Mouse (Mus musculus) cortical plate, adult 2 months (tissue): ENCODE results near the gene Gpr161. TPM values are rescaled to one million over a fixed set of nuclear protein-coding genes. Genes with fewer than 3 reads are reported as not detected.
A peak's percentile ranks its signal among the peaks of the same experiment; 100 is the strongest.

Source experiments
- H3K27ac ChIP-seq: fragments of 200-500 bp; 2 replicates; pipeline ENCODE4 v1.5.1; 2012; ENCODE audit warnings: low read length, control low read depth, inconsistent platforms; ENCODE audit not compliant: insufficient read depth
- H3K4me1 ChIP-seq: fragments of 200-500 bp; 2 replicates; pipeline ENCODE4 v1.6.1; 2011; ENCODE audit warnings: low read length; ENCODE audit not compliant: control insufficient read depth, insufficient read depth
- H3K4me3 ChIP-seq: fragments of 200-500 bp; 2 replicates; pipeline ENCODE4 v1.5.1; 2011; ENCODE audit warnings: mild to moderate bottlenecking, low read length, control low read depth; ENCODE audit not compliant: insufficient read depth
- CTCF ChIP-seq: fragments of 200-500 bp; IDR thresholded peaks from 2 replicates; pipeline ENCODE4 v1.5.1; 2011; ENCODE audit warnings: mild to moderate bottlenecking, control low read depth, low read length; ENCODE audit not compliant: insufficient read depth; ENCODE audit errors: extremely low read depth
- POLR2A ChIP-seq: fragments of 200-500 bp; IDR thresholded peaks from 2 replicates; pipeline ENCODE4 v1.6.1; 2011; ENCODE audit warnings: mild to moderate bottlenecking, low read length, control low read depth; ENCODE audit not compliant: insufficient read depth; ENCODE audit errors: extremely low read depth
- polyA plus RNA-seq: library from polyadenylated mRNA; depleted of rRNA; stranded (reverse); fragments of >200 nt; gene quantifications from 2 replicates; pipeline ENCODE4 v1.2.3, GENCODE M21; 2012; rRNA removed

Gpr161 gene
- 3.8 and 6.6 TPM in 2 replicates for polyA plus RNA-seq

GRCm38 (mm10) chr1:165295489-165295888 is at the start of gene Gpr161:
TSS of gene Gpr161 (plus strand) at chr1:165295789.
- H3K27ac ChIP-seq, result no peak within 1 kb of the TSS
- H3K4me3 ChIP-seq, result no peak within 1 kb of the TSS
- no peaks in the 10 kb centered on the region for H3K4me1 ChIP-seq
- TF ChIP-seq CTCF, result no peak
- no peak for TF ChIP-seq POLR2A

DNA sequence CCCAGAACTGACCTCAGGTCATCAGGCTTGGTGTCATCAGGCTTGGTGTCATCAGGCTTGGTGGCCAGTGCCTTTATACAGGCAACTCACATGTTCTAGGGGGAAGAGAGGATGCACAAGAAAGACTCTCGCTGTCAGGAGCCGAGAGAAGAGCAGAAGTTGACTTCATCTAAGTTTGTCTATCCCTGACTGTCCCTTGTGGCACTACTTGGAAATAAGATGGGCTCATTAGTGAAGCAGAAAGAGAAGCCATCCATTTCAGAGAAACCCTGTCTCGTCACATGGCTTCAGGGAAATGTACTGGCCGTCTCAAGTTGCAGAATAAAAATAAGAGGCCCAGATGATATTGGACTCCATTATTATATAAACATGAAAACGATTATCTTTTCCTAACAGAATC is 49.0 kb upstream of the Gpr161 start:
- no peak overlapping the region for H3K4me3 ChIP-seq
- H3K4me1 ChIP-seq, result no peaks in the 10 kb centered on the region
- TF ChIP-seq CTCF (no peak), POLR2A (no peak)
- H3K27ac ChIP-seq, result no peak overlapping the region

- TF ChIP-seq POLR2A (no peak), CTCF (no peak)
- Histone ChIP-seq H3K27ac (no peak overlapping the region), H3K4me3 (no peak overlapping the region), H3K4me1 (no peaks in the 10 kb centered on the region)
Measured at GRCm38 (mm10) chr1:165247085-165247484, 48.5 kb upstream of the Gpr161 start.

DNA sequence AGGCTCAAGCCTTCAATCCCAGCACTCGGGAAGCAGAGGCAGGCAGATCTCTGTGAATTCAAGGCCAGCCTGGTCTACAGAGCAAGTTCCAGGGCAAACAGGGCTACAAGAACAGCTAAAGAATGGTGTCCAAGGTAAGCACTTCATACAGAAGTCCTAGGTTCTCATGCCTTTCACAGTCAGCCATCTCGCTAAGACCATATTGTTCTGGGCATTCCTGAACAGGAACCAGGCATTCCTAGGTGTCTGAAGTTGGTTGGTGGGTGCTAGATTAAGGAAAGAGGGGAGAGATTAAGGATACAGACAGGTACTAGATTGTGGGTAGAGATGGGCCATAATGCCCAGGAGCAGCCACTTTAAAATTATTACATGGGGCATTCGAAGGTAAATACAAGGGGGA is 47.8 kb upstream of the Gpr161 start:
- H3K4me1 ChIP-seq, result no peaks in the 10 kb centered on the region
- no peak overlapping the region for H3K27ac ChIP-seq
- no peak overlapping the region for H3K4me3 ChIP-seq
- TF ChIP-seq CTCF (no peak), POLR2A (no peak)

GRCm38 (mm10) chr1:165248842-165249241 is 46.7 kb upstream of the Gpr161 start:
- Histone ChIP-seq H3K4me3 (no peak overlapping the region), H3K4me1 (no peaks in the 10 kb centered on the region), H3K27ac (no peak overlapping the region)
- no peak for TF ChIP-seq POLR2A
- no peak for TF ChIP-seq CTCF

- Histone ChIP-seq H3K27ac (no peak overlapping the region), H3K4me1 (no peaks in the 10 kb centered on the region), H3K4me3 (no peak overlapping the region)
- no peak for TF ChIP-seq CTCF
- no peak for TF ChIP-seq POLR2A
Measured at GRCm38 (mm10) chr1:165250546-165250945, 45.0 kb upstream of the Gpr161 start.

GRCm38 (mm10) chr1:165252027-165252671 is 43.4 kb upstream of the Gpr161 start:
- Histone ChIP-seq H3K4me1 (no peaks in the 10 kb centered on the region), H3K27ac (no peak overlapping the region), H3K4me3 (no peak overlapping the region)
- TF ChIP-seq POLR2A (no peak), CTCF (peak; percentile 43)

DNA sequence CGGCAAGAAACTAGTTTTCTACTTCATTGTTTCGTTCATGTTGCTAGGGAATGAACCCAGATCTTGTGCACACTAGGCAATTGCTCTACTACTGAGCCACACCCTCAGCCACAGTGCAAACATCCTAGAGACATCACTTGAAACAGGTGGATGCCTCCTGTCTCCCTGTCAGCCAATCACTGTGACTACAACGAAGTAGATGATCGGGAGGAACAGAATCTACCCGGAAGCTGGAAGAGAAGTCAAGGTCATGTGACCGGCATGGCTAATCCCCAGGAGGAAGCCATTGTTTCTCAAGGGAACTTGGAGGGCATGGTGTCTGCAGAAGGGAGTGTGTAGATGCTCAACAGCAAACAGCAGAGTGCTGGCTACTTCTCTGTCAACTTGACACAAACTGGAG is 20.6 kb upstream of the Gpr161 start:
- no peak overlapping the region for H3K27ac ChIP-seq
- H3K4me1 ChIP-seq, result no peaks in the 10 kb centered on the region
- TF ChIP-seq POLR2A (no peak), CTCF (no peak)
- no peak overlapping the region for H3K4me3 ChIP-seq

DNA sequence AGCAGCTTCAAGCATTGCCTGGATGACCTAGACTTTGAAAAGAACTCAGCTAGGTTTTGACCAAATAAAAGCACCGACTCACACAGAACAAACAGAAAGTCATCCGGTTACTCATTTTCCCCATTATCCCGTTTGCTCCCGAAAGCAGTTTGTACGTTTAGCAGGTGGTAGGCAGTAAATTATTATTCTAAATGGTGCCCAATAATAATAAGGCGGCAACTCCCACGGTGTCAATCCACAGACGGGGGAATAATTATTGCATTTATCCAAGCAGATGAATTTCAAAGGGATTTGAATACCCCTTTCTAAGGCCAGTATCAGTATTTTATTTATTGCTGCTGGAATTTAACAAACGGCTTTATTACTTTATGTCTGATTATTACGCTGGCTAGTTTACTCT is 14.8 kb upstream of the Gpr161 start:
- peaks cover 4% of the 10 kb centered on the region; the same call in 1 of the 2 replicates for H3K4me1 ChIP-seq
- no peak overlapping the region for H3K27ac ChIP-seq
- TF ChIP-seq CTCF (no peak), POLR2A (no peak)
- no peak overlapping the region; the same call in 1 of the 2 replicates for H3K4me3 ChIP-seq
